Mouse (Mus musculus): ENCODE data around the gene Rab11a. TPM values are rescaled to one million over a fixed set of nuclear protein-coding genes. Genes with fewer than 3 reads are reported as not detected.

Rab11a gene
- 100 to 1,000 TPM; 258 to 267 TPM for total RNA-seq (2021)
- long read RNA-seq, experiment 1, transcript Rab11a-208 (5 exons, 2,336 nt): major isoform, 153 of 164 reads
- long read RNA-seq, experiment 1, partial matches to known transcripts: 2 of 164 reads
- long read RNA-seq, experiment 1, other reads (novel, unspliced or antisense): 5 of 164 reads
- long read RNA-seq, experiment 2, transcript Rab11a-208 (5 exons, 2,336 nt): major isoform, 72 of 77 reads
- long read RNA-seq, experiment 2, partial matches to known transcripts: 2 of 77 reads
- long read RNA-seq, experiment 2, other reads (novel, unspliced or antisense): 1 of 77 reads

DNA sequence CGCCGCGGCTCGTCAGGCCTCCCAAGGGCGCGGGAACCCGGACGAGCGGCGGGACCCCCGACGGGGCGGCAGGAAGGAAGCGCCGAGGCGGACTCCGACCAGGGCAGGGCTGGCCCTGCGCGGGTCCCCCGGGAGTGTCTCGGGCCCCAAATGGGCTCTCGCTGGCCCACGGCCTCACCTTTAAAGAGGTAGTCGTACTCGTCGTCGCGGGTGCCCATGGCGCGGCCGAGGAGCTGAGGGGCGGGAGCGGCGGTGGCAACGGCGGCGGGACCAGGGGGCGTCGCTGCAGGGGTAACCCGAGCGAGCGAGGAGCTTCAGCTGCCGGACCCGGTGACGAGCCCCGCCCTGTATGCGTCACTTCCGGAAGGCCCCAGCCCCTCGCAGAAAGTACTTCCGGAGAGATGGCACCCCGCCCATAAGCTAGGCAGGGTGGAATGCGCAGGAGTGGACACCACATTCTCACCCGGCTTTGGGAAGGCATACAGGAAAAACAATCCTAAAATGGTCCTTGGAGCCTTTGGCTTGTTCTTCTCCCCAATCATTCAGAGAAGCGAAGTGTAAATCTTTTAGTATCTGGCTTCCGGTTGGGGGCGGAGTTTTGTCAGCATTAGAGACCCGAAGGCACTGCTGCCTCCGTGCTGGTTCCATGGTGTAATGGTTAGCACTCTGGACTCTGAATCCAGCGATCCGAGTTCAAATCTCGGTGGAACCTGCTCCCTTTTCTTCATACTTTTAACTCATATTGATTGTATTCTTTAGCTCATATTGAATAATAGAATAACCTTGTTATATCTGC is at the start of gene Rab11a:
Rab11a (minus strand) TSS at position 353 of the 796 bp plus-strand sequence.
- DNase-seq: peak; percentile 98

DNA sequence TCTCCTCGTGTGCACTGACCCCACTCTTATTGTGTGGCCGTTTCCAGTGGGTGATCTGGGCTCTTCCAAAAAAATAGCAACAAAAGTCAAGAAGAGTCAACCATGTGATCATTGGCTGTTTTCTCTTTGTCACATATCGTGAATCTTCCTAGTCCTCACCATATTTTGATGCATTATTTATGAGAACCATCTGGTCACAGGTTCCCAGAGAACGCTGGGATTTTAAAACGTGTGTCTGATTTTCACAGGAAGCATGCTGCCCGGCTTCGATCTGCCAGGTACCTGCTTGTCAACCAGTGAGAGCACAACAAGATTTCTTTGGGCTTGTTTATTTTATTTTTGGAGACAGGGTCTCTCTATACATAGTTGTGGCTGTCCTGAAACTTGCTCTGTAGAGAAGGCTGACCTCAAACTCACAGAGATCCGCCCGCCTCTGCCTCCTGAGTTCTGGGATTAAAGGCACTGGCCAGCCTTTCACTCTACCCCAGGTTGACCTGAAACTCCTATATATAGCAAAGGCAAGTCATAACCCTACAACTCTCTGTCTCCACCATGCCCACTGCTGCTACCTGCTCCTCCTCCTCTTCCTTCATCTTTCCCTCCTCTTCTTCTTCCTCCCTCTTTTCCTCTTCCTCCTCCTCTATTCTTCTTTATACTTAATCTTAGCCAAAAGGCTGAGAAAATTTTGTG is 48.8 kb upstream of the Rab11a start:
- no peak for DNase-seq

DNA sequence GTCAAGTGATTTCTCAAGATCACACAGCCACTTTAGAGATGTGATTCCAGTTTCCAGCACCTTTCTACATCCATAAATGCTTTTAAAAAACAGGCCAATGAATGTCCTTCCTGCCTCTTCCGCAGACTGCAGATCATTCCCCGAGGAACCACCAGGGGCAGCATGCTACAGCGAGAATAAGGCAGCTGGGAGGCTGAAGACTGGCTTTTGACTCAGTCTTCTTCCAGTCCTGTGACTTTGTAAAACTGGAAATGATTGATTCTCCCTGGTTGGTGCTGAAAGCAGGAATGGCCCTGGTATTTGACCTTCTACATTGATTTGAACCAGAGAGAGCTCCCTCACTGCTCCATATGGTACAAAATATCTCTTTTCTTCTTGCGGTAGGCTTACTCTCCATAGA is 47.3 kb upstream of the Rab11a start:
- peak; percentile 84 for DNase-seq

- no peak for DNase-seq
These were observed 46.0 kb upstream of the Rab11a start for GRCm38 (mm10) chr9:64783511-64783910.

- no peak for DNase-seq
These were observed 42.1 kb upstream of the Rab11a start for GRCm38 (mm10) chr9:64779628-64780027.

- DNase-seq: no peak
These were observed 40.6 kb upstream of the Rab11a start for GRCm38 (mm10) chr9:64778151-64778550.

- no peak for DNase-seq
These were observed 40.0 kb upstream of the Rab11a start for GRCm38 (mm10) chr9:64777441-64777987.

DNA sequence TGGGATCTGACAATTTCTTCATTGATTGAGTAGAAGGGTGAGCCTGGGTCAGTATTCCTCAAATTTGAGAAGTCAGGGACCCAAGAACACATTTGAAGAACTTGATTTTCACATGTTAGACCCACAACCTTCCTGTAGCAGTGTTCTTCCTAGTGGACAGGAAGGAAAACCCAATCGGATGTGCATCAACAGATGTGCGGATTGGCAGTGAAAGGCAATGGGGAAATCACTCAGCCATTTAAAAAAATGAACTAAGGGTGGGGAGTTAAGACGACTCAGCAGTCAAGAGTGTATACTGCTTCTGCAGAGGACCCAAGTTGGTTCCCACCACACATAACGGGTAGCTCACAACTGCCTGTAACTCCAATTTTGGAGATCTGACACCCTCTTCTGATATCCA is 37.9 kb upstream of the Rab11a start:
- no peak for DNase-seq

- DNase-seq: no peak
These were observed 37.3 kb upstream of the Rab11a start for GRCm38 (mm10) chr9:64774883-64775282.

- peak; percentile 53 for DNase-seq
These were observed 36.9 kb upstream of the Rab11a start for GRCm38 (mm10) chr9:64774411-64774811.

- peak; percentile 28 for DNase-seq
These were observed 36.4 kb upstream of the Rab11a start for GRCm38 (mm10) chr9:64773936-64774335.

DNA sequence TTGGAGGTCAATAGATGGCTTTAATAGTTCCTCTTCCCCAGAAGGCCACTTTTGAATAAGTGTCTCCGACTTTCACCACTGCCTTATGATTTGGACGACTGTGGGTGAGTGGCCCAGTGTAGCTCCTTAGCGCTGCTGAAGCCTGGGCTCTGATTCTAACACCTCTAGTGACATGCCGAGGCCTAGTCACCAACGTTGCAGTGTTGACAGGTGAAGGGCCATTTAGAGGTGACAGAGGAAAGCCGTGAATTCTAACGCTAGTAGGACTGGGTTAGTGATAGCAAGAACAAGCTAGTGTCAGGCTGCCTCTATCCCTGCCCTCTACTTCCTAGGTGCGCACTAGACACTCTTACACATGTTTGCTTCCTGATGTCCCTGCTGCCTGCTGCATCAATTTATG is 35.7 kb upstream of the Rab11a start:
- DNase-seq: no peak

DNA sequence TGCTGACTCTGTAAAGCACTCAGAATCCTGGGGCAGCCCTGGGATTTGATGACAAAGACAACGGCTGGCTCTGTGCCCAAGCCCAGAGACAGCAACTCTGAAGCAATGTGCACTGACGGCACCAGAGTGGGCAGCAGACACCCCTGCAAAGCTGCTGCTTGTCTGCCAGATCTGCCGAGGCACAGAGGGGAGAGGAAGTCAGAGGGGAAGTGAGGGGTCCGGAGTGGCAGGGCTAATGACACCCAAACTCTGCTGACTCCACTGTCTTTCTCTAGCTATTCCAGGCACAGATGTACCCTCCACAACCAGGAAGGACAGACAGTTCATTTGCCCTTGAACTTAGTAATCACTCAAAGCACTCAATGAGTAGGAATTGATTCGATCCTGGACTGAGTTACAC is 33.7 kb upstream of the Rab11a start:
- DNase-seq: peak; percentile 76

GRCm38 (mm10) chr9:64770411-64770849 is 32.9 kb upstream of the Rab11a start:
- no peak for DNase-seq

DNA sequence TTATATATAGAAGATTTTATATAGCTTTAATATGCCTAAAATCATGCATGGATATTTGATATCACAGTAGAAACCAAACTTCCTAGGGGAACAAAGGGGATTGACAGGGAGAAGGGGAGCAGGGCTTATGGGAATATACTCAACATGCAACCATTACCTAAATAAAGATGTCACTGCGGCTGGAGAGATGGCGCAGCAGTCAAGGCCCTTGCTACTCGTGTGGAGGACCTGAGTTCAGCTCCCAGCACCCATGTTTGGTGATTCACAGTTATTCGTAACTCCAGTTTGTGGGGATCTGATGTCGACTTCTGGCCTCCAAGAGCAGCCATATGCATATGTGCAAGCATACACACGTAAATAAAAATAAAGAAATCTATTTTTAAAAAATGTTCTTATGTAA is 32.4 kb upstream of the Rab11a start:
- no peak for DNase-seq

DNA sequence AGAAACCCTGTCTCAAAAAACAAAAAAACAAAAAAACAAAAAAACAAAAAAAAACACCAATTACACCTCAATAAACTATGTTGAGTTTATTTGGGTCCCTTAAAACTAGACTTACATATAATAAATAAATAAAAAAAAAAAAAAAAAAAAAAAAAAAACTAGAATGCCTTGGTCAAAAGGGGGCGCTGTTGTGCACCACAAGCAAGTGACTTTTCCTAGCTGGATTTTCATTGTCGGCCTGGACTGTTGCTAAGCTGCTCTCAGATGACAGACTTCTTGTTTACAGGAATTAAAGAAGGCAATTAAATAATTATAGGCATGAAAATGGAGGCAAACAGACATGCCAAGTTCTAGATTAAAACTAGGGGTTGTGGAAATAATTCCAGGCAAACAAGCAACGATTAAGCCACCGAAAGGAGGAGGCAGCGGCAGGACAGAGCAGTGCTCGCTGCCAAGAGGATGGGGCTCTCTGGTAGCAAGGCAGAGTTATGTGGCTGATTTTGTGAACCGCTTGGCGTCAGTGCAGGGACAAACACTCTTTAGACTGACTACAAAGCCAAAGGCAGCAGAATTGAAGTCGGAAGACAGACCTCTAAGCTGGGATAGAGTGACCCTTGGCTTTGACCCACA is 31.6 kb upstream of the Rab11a start:
- peak; percentile 58 for DNase-seq

GRCm38 (mm10) chr9:64767796-64768195 is 30.2 kb upstream of the Rab11a start:
- DNase-seq: no peak

GRCm38 (mm10) chr9:64766136-64766535 is 28.6 kb upstream of the Rab11a start:
- DNase-seq: no peak

DNA sequence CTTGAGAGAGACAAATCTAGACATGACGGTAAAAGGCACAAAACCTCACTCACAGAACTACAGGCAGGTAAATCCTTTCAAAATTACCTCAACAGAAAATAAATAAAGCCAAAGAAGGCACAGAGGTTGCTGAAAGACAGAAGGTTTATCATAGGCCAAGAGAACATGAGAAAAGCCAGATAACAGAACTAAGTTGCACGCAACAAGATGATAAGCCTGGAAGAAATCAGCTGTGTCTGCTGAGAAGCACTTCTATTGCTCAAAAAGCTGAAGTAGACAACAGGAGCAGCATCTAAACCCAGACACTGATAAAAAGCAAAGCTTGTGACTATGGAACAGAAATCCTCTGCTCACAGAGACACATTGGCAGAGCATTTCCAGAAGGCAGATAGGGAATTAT is 27.3 kb upstream of the Rab11a start:
- no peak for DNase-seq

- DNase-seq: no peak
These were observed 20.5 kb upstream of the Rab11a start for GRCm38 (mm10) chr9:64758052-64758451.

DNA sequence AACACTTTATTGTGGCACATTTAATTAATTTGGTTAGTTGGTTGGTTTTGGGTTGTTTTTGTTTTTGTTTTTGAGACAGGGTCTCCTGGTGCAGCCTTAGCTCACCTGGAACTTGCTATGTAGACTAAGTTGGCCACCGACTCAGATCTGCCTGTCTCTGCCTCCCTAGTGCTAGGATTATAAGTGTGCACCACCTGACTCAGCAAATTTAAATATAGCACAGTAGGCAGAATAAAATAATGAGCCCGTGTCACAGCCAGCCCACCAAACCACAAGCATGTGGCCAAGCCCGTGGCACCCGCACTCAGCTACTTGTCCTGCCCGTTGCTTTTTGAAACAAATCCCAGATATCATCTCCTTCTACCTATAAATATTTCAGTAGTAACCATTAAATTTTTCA is 15.0 kb upstream of the Rab11a start:
- no peak for DNase-seq

- DNase-seq: no peak
These were observed 11.8 kb upstream of the Rab11a start for GRCm38 (mm10) chr9:64749314-64749713.
